Mouse (Mus musculus): ENCODE data around the gene Thbs1. TPM values are rescaled to one million over a fixed set of nuclear protein-coding genes. Genes with fewer than 3 reads are reported as not detected.
"Not testable (repeated sequence)": the region's sequence is repeated elsewhere in the genome, so short reads cannot be mapped to it uniquely, and the experiment has no call there.

Thbs1 gene
- polyA plus RNA-seq, 1 experiment from 2014 or later: 4.7 TPM

DNA sequence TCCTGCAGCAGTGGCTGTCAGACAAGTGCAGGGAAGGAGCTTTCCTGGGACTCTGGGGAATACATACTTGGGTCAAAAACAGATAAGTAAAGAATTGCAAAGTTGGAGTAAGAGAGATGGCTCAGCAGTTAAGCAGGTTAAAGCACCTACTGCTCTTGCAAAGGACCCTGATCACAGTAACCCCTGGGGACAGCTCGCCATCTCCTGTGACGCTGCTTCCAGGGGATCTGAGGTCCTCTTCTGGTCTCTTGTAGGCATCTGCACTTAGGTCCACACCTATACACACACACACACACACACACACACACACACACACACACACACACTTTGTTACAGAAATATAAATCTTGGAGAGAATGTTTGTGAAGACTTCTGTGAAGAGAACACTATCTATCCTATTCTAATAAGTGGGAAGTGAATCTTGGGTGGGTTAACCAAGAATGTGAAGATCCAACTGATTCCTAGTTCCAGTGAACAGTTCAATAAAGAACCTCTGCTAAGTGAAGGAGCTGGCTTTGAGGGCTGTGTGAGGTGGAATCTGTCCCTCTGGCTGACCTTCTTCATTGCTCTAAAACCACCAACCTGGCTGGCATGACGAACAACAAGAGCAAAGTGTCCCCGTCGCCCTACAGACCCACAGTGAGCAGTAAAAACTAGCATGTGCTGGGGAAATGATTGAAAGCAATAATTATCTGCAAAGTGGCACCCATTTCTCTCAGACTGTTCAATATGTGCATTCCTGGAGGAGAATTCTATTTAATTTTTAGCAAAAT is 16.0 kb downstream of the Thbs1 start:
- Histone ChIP-seq H3K36me3 (replicated peaks) (no peaks in the 10 kb centered on the region), H3K4me1 (peaks cover 3% of the 10 kb centered on the region; the same call in 1 of the 2 replicates), H3K27me3 (replicated peaks) (no peaks in the 10 kb centered on the region), H3K9ac (no peak overlapping the region), H3K4me3 (no peak overlapping the region), H3K9me3 (no peaks in the 10 kb centered on the region), H3K4me2 (no peak overlapping the region), H3K27ac (no peak overlapping the region)
- no peak for ATAC-seq (replicated peaks)
- 89% methylated on average over 5 of the region's 5 CpGs for WGBS

DNA sequence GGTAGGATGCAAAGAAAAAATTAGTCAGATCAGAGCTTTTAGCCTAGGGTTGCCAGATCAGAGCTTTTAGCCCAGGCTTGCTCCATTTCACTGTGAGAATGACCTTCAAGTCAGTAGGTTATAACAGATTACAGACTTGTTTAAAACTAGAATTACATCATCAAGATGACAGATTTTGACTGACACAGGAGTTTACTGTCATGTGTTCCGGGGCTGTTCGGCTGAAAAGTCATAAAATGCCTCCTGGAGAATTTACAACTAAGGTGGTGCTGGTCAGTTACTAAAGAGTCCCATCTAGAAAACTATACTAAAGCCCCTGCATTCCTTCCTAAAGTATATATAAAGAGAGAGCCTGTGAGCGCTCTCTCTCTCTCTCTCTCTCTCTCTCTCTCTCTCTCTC is 16.6 kb downstream of the Thbs1 start:
- no peak for ATAC-seq (replicated peaks)
- Histone ChIP-seq H3K27me3 (replicated peaks) (no peaks in the 10 kb centered on the region), H3K27ac (no peak overlapping the region), H3K4me2 (no peak overlapping the region), H3K9ac (no peak overlapping the region), H3K4me3 (no peak overlapping the region), H3K36me3 (replicated peaks) (no peaks in the 10 kb centered on the region), H3K4me1 (peaks cover 3% of the 10 kb centered on the region; the same call in 1 of the 2 replicates), H3K9me3 (no peaks in the 10 kb centered on the region)
- 74% methylated on average over 3 of the region's 3 CpGs for WGBS

DNA sequence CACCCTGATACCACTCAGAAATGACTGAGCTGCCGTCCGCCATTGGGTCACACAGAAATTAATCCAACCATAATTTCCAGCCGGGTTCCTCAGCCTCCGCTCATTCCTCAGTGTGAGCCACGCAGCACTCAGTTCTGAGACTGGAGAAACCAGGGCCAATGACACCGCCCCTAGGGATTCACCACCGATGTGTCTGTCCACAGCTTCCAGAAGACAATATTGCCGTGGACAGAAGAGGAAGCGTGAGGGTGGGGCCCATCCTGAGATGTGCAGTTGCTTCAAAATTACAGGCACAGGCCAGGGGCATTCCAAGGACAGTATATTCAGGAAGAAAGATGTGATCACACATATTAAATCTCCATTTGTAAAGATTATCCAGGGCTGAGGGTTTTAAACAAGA is 25.4 kb downstream of the Thbs1 start:
- H3K9ac ChIP-seq: no peak overlapping the region
- H3K27ac ChIP-seq: no peak overlapping the region
- H3K4me3 ChIP-seq: no peak overlapping the region
- no peaks in the 10 kb centered on the region for H3K36me3 ChIP-seq (replicated peaks)
- H3K27me3 ChIP-seq (replicated peaks): no peaks in the 10 kb centered on the region
- H3K9me3 ChIP-seq: no peaks in the 10 kb centered on the region
- no peaks in the 10 kb centered on the region for H3K4me1 ChIP-seq
- WGBS: 90% methylated on average over 9 of the region's 9 CpGs
- ATAC-seq (replicated peaks): no peak
- no peak overlapping the region for H3K4me2 ChIP-seq

DNA sequence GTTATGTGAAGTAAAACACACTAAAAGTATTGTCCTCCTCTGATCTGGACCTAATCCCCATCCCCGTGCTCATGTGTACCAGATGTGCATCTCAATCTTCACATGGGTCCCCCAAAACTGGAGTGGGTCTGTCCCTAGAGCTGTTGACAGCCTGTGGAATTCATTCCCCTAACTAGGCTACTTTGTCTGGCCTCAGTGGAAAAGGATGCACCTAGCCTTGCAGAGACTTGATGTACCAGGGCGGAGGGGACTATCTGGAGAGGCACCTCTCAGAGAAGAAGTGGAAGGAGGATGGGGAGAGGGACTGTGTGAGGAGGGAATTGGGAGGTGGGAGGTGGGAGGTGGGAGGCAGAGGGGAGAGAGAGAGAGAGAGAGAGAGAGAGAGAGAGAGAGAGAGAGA is 26.1 kb downstream of the Thbs1 start:
- Histone ChIP-seq H3K4me3 (no peak overlapping the region), H3K9me3 (no peaks in the 10 kb centered on the region), H3K27ac (no peak overlapping the region), H3K9ac (no peak overlapping the region), H3K36me3 (replicated peaks) (no peaks in the 10 kb centered on the region), H3K4me2 (no peak overlapping the region), H3K27me3 (replicated peaks) (no peaks in the 10 kb centered on the region), H3K4me1 (no peaks in the 10 kb centered on the region)
- WGBS: 95% methylated on average over 2 of the region's 2 CpGs
- no peak for ATAC-seq (replicated peaks)

DNA sequence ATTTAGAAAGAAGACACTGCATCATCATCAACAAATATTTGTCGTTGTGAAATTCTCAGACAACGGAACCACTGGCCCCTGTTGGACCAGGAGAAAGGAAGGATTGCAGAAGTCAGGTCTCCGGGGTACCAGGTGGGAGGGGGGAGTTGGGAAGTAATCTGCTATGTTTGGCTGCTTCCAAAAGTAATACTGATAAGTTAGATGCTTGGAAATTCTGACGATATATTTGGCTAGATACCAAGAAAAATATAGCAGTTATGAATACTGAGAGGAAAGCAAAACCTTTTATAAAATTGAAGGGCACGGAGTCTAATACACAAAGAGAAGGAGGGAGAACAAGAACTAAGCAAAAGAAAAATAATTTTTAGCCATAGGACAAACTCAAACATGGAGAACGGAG is 27.6 kb downstream of the Thbs1 start:
- Histone ChIP-seq H3K36me3 (replicated peaks) (no peaks in the 10 kb centered on the region), H3K4me1 (no peaks in the 10 kb centered on the region), H3K4me2 (no peak overlapping the region), H3K27ac (no peak overlapping the region), H3K9ac (no peak overlapping the region), H3K4me3 (no peak overlapping the region), H3K9me3 (no peaks in the 10 kb centered on the region), H3K27me3 (replicated peaks) (no peaks in the 10 kb centered on the region)
- 91% methylated on average over 6 of the region's 6 CpGs for WGBS
- no peak for ATAC-seq (replicated peaks)

DNA sequence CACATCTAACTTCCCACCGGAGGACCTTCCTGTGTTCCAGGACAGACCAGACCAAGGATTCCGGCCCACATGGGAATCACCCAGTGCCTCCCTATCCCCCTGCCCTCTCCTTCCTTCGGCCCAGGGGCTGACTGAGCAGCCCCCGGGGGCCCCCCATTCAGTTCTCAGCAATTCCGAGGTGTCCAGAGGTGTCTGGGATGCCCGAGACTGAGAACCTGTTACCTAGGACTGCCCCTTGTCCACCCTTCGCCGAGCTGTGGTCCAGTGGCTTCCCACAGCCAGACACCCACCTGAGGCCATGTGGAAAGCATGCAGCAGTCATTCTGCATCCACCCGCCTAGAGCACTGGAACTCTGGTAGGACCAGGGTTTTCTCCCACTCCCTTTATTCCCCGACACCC is 30.0 kb downstream of the Thbs1 start:
- no peaks in the 10 kb centered on the region for H3K36me3 ChIP-seq (replicated peaks)
- no peaks in the 10 kb centered on the region for H3K27me3 ChIP-seq (replicated peaks)
- 92% methylated on average over 10 of the region's 10 CpGs for WGBS
- no peak overlapping the region for H3K4me2 ChIP-seq
- no peak overlapping the region for H3K9ac ChIP-seq
- H3K27ac ChIP-seq: no peak overlapping the region
- H3K4me1 ChIP-seq: no peaks in the 10 kb centered on the region
- ATAC-seq (replicated peaks): no peak
- H3K9me3 ChIP-seq: no peaks in the 10 kb centered on the region
- H3K4me3 ChIP-seq: no peak overlapping the region

DNA sequence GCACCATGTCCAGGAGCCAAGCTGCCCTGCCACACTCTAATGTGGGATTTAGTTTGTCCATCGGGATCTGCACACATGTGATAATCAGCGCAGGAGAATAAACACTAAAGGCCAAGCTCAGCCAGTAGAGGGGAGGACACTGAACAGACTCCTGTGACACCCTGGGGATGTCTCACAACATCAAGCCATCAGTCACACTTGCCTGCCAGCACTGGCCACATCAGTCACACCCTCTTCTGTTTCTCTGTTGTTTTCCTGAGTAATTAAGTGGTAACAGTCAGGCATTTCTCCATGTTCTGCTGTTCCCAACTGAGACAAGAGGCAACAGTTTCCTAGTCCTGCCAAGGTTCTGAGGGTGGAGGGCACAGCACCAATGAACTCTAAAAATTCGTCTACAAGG is 36.1 kb downstream of the Thbs1 start:
- not testable (repeated sequence) for H3K4me3 ChIP-seq; ATAC-seq (replicated peaks); H3K9me3 ChIP-seq; H3K9ac ChIP-seq; H3K36me3 ChIP-seq (replicated peaks); H3K27me3 ChIP-seq (replicated peaks); H3K4me2 ChIP-seq; H3K4me1 ChIP-seq; H3K27ac ChIP-seq
- 68% methylated on average over 3 of the region's 3 CpGs for WGBS

DNA sequence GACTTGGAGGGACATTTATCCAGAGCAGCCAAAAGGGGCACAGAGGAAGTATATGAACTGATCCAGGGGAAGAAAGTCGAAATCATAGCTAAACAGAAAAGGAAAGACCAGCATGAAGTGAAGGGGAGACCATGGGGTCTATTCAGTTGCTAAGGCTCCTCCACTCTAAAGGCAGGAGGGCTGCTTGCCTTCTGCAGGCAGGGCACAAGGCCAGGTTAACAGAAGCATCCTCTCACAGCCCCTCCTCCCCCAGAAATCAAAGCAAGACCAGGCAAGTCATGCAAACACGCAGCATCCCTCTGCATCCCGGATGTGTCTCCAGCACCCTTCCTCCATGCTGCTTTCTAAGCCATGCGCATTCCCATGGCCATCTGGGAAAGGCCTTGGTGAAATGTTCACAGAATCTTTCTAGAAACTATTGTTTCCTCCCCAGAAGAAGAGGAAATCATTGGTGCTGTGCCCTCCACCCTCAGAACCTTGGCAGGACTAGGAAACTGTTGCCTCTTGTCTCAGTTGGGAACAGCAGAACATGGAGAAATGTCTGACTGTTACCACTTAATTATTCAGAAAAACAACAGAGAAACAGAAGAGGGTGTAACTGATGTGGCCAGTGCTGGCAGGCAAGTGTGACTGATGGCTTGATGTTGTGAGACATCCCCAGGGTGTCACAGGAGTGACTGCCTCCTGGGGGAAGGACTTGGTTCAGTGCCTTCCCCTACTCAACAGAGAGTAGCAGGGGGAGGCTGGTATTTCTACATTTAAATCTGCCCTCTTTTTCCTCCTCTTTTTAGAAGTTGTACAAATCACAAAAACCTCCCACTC is 36.9 kb downstream of the Thbs1 start:
- no peak overlapping the region for H3K4me2 ChIP-seq
- ATAC-seq (replicated peaks): no peak
- no peaks in the 10 kb centered on the region for H3K27me3 ChIP-seq (replicated peaks)
- no peaks in the 10 kb centered on the region for H3K36me3 ChIP-seq (replicated peaks)
- H3K9ac ChIP-seq: no peak overlapping the region
- WGBS: 84% methylated on average over 4 of the region's 4 CpGs
- no peaks in the 10 kb centered on the region for H3K4me1 ChIP-seq
- no peak overlapping the region for H3K4me3 ChIP-seq
- H3K9me3 ChIP-seq: no peaks in the 10 kb centered on the region
- no peak overlapping the region for H3K27ac ChIP-seq

DNA sequence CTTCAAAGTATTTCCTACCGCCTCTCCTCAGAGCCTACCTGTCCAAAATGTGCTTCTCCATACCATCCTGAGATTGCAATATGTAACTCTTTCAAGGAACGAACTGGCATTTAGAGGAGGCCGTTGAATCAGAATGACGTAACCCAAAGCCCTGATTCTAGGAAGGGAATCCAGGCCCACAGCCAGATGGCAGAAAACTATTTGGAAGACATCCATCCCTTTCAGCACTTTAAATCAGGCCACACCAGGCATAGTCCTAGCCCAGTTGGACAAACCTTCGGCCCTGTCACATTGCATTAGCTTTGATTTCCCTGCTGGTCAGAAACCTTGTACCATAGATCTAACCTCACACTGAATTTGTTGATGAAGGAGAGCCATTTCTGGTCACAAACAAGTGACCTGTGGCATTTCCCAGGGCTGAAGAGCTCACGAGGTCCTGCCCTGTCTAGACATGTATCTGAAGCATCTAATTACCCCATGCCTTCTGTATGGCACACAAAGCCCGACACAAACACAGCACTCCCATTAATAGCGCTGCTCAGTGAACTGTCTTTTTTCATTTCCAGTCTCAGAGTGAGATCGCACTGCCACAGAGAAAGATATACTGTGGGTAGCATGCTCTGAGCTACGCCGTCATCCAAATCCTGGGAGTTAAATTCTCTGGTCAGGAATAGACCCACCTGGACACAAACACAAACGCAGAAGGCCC is 38.3 kb downstream of the Thbs1 start:
- H3K36me3 ChIP-seq (replicated peaks): no peaks in the 10 kb centered on the region
- H3K9ac ChIP-seq: no peak overlapping the region
- WGBS: 66% methylated on average over 12 of the region's 12 CpGs
- ATAC-seq (replicated peaks): peak; percentile 66; the same call in 1 of the 2 replicates
- no peaks in the 10 kb centered on the region for H3K4me1 ChIP-seq
- no peaks in the 10 kb centered on the region for H3K27me3 ChIP-seq (replicated peaks)
- H3K27ac ChIP-seq: no peak overlapping the region
- no peak overlapping the region for H3K4me2 ChIP-seq
- no peaks in the 10 kb centered on the region for H3K9me3 ChIP-seq
- H3K4me3 ChIP-seq: no peak overlapping the region

DNA sequence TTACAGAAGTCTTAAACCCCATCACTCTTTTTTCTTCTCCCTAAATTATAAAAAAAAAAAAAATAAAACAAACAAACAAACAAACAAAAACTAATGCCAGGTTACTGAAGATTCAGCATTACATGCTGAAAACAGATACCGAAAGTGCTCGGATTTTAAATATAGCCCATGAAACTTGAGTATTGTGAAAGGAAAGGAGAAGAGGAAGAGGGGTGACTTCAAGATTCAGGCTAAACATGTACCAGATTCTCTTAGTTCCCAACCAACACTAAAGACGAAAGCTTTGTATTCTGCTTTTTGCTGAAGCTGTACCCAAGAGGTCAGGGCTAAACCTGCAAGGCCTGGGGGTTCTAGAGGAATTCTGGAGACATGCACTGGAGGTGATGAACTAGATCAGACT is 46.4 kb downstream of the Thbs1 start:
- WGBS: 95% methylated on average over 3 of the region's 3 CpGs
- no peaks in the 10 kb centered on the region for H3K27me3 ChIP-seq (replicated peaks)
- H3K36me3 ChIP-seq (replicated peaks): no peaks in the 10 kb centered on the region
- H3K9ac ChIP-seq: no peak overlapping the region
- H3K9me3 ChIP-seq: no peaks in the 10 kb centered on the region
- no peak overlapping the region for H3K27ac ChIP-seq
- H3K4me2 ChIP-seq: no peak overlapping the region
- no peak for ATAC-seq (replicated peaks)
- H3K4me1 ChIP-seq: peaks cover 9% of the 10 kb centered on the region
- no peak overlapping the region for H3K4me3 ChIP-seq

DNA sequence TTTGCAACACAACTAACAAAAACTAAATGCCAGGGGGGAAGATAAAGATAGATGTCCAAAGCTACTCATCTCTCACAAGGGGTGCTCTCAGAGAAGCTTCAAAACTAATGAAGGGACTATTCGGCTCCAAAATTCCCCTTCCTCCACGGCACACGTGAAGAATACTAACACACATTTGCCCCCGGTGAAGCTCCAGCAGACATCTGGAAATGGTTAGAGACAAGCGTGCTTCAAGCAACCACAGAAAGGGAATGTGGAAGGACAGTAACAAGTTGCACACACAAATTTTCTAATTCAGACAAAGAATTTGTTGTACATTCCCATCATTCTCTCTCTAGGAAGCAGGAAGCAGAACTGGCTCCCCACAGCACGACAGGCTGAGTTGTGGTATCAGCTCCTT is 47.5 kb downstream of the Thbs1 start:
- no peaks in the 10 kb centered on the region for H3K27me3 ChIP-seq (replicated peaks)
- no peak overlapping the region for H3K4me2 ChIP-seq
- no peaks in the 10 kb centered on the region for H3K9me3 ChIP-seq
- H3K4me1 ChIP-seq: peaks cover 9% of the 10 kb centered on the region
- no peak overlapping the region for H3K4me3 ChIP-seq
- ATAC-seq (replicated peaks): no peak
- no peak overlapping the region for H3K27ac ChIP-seq
- 66% methylated on average over 6 of the region's 6 CpGs for WGBS
- H3K9ac ChIP-seq: no peak overlapping the region
- H3K36me3 ChIP-seq (replicated peaks): no peaks in the 10 kb centered on the region

DNA sequence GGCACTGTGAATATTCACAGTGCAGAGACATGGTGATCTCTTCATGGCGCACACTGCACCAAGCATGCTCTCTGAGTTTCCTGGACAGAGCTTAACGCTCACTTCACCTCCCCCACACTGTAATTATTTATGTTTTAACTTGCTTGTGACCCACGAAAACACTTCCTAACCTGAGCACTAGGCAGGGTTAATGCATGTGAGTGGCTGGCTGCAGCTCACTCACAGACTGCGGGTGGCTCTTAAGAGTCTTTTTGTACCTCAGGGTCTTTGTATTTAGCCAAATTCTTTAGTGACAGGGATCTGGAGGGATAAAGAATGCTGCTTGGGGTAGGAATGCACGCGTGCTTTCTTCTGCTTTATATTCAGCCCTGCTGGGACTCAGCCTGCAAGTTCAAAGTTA is 48.9 kb downstream of the Thbs1 start:
- H3K4me1 ChIP-seq: peaks cover 9% of the 10 kb centered on the region
- H3K4me3 ChIP-seq: no peak overlapping the region
- ATAC-seq (replicated peaks): 0 out of 2 replicates have a peak, but pooled peaks have one; percentile 42
- no peaks in the 10 kb centered on the region for H3K27me3 ChIP-seq (replicated peaks)
- WGBS: 10% methylated on average over 6 of the region's 6 CpGs
- H3K4me2 ChIP-seq: no peak overlapping the region
- no peaks in the 10 kb centered on the region for H3K36me3 ChIP-seq (replicated peaks)
- H3K9ac ChIP-seq: no peak overlapping the region
- no peak overlapping the region for H3K27ac ChIP-seq
- H3K9me3 ChIP-seq: no peaks in the 10 kb centered on the region
